Mouse (Mus musculus) E14TG2a.4 (cell line): Measurements from ENCODE around the gene Ucp3.

Experiments
- H3K27me3 ChIP-seq: 2 replicates; pipeline ENCODE4 v1.6.1; 2014; ENCODE audit warnings: low read length, control low read depth; ENCODE audit not compliant: insufficient read depth
- H3K36me3 ChIP-seq: 2 replicates; pipeline ENCODE4 v1.6.1; 2014; ENCODE audit warnings: low read length, control low read depth; ENCODE audit not compliant: insufficient read depth
- H3K4me1 ChIP-seq: replicated peaks from 2 replicates; pipeline ENCODE4 v1.6.1; 2014; ENCODE audit warnings: low read depth, low read length, control low read depth
- H3K4me3 ChIP-seq: replicated peaks from 2 replicates; pipeline ENCODE4 v1.5.1; 2014; ENCODE audit warnings: mild to moderate bottlenecking, low read length
- H3K9me3 ChIP-seq: 2 replicates; pipeline ENCODE4 v1.6.1; 2014; ENCODE audit warnings: low read length, control low read depth
- CTCF ChIP-seq: conservative IDR thresholded peaks from 2 replicates; pipeline ENCODE4 v1.5.1; 2014; ENCODE audit warnings: low read length
- NANOG ChIP-seq: IDR thresholded peaks from 2 replicates; pipeline ENCODE4 v1.6.1; 2014; ENCODE audit warnings: borderline replicate concordance, low read length, mixed read lengths
- POU5F1 ChIP-seq: IDR thresholded peaks from 2 replicates; pipeline ENCODE4 v1.6.1; 2014; ENCODE audit warnings: low read length, borderline replicate concordance

Ucp3 gene

GRCm38 (mm10) chr7:100533503-100533902 is 60.7 kb downstream of the Ucp3 start:
- Histone ChIP-seq H3K4me1 (peaks cover 51% of the 10 kb centered on the region), H3K4me3 (peak overlapping the region; percentile 39), H3K36me3 (0 out of 2 replicates have a peak, but pooled peaks cover 3% of the 10 kb centered on the region), H3K27me3 (no peaks in the 10 kb centered on the region), H3K9me3 (no peaks in the 10 kb centered on the region)
- TF ChIP-seq CTCF: no peak
- TF ChIP-seq NANOG: peak; percentile 75

- H3K4me1 ChIP-seq: peaks cover 55% of the 10 kb centered on the region
- no peak overlapping the region for H3K4me3 ChIP-seq
- H3K36me3 ChIP-seq: peaks cover 8% of the 10 kb centered on the region
- no peaks in the 10 kb centered on the region for H3K27me3 ChIP-seq
- no peaks in the 10 kb centered on the region for H3K9me3 ChIP-seq
- TF ChIP-seq NANOG (no peak), POU5F1 (no peak), CTCF (no peak)
Observed at GRCm38 (mm10) chr7:100534216-100534615, 61.4 kb downstream of the Ucp3 start.

GRCm38 (mm10) chr7:100535831-100536230 is 63.0 kb downstream of the Ucp3 start:
- Histone ChIP-seq H3K27me3 (no peaks in the 10 kb centered on the region), H3K36me3 (peaks cover 22% of the 10 kb centered on the region), H3K4me3 (peak overlapping the region; percentile 82), H3K9me3 (no peaks in the 10 kb centered on the region), H3K4me1 (peaks cover 55% of the 10 kb centered on the region)
- TF ChIP-seq POU5F1 (no peak), NANOG (no peak), CTCF (no peak)
